Mouse (Mus musculus) left cerebral cortex, postnatal 14 days (tissue): ENCODE data around the gene Dusp16. TPM values are rescaled to one million over a fixed set of nuclear protein-coding genes. Genes with fewer than 3 reads are reported as not detected.

Experiments used
- DNase-seq, 2 experiments: peaks; one replicate each; pipeline ENCODE4 v3.0.0; 2021 to 2022; ENCODE audit warnings: low spot score in 2 of 2, mixed read lengths in 1 of 2
- intact Hi-C: fragments of 180-260 bp; cut with DNase I; formaldehyde crosslinking; loops from one replicate; pipeline ENCODE4 v1.15.1; 2025
- total RNA-seq, 2 experiments: library from RNA; stranded (reverse); gene quantifications; 2 replicates each; pipeline ENCODE4 v1.2.3; 2021

The Dusp16 gene
- total RNA-seq, 2 experiments from 2014 or later: 5.4 to 6.0 TPM

GRCm38 (mm10) chr6:134793911-134794520, 1.6 kb upstream of the Dusp16 start:
- DNase-seq: peak; percentile 65 to 81
- intact Hi-C loops: loop anchor here (5.0 kb wide), 1 partner anchor 137 kb away; no protein-coding TSS in a partner anchor

- intact Hi-C loops: loop anchor here (5.0 kb wide), 1 partner anchor 136 kb away; no protein-coding TSS in a partner anchor
Observed at GRCm38 (mm10) chr6:134793046-134793806, 801 bp upstream of the Dusp16 start.

GRCm38 (mm10) chr6:134791251-134792118, 940 bp downstream of the Dusp16 start:
- intact Hi-C loops: loop anchor here (5.0 kb wide), 1 partner anchor 134 kb away; no protein-coding TSS in a partner anchor
- DNase-seq: no peak

More at GRCm38 (mm10) chr6:134793046-134793806, 801 bp upstream of the Dusp16 start:
- DNase-seq: no peak

- intact Hi-C loops: no loop called here
- DNase-seq: no peak
Observed at GRCm38 (mm10) chr6:134789100-134789499, 3.3 kb downstream of the Dusp16 start.

- intact Hi-C loops: no loop called here
- no peak for DNase-seq
Observed at GRCm38 (mm10) chr6:134786426-134786825, 6.0 kb downstream of the Dusp16 start.

GRCm38 (mm10) chr6:134782900-134783299, 9.5 kb downstream of the Dusp16 start:
- intact Hi-C loops: no loop called here
- DNase-seq: no peak

- intact Hi-C loops: no loop called here
- DNase-seq: no peak
Observed at GRCm38 (mm10) chr6:134781494-134781913, 10.9 kb downstream of the Dusp16 start.

GRCm38 (mm10) chr6:134780024-134780423, 12.4 kb downstream of the Dusp16 start:
- no peak for DNase-seq
- intact Hi-C loops: no loop called here

GRCm38 (mm10) chr6:134773961-134774360, 18.5 kb downstream of the Dusp16 start:
- DNase-seq: no peak
- intact Hi-C loops: no loop called here

- intact Hi-C loops: no loop called here
- no peak for DNase-seq
Observed at GRCm38 (mm10) chr6:134773292-134773893, 19.0 kb downstream of the Dusp16 start.

GRCm38 (mm10) chr6:134770339-134770738, 22.1 kb downstream of the Dusp16 start:
- intact Hi-C loops: no loop called here

GRCm38 (mm10) chr6:134764441-134765061, 27.9 kb downstream of the Dusp16 start:
- intact Hi-C loops: no loop called here
- no peak for DNase-seq

More at GRCm38 (mm10) chr6:134770339-134770738, 22.1 kb downstream of the Dusp16 start:
- DNase-seq: no peak

- intact Hi-C loops: no loop called here
- no peak for DNase-seq
Observed at GRCm38 (mm10) chr6:134763436-134763835, 29.0 kb downstream of the Dusp16 start.

GRCm38 (mm10) chr6:134761808-134762207, 30.6 kb downstream of the Dusp16 start:
- intact Hi-C loops: no loop called here
- no peak for DNase-seq

GRCm38 (mm10) chr6:134760926-134761544, 31.4 kb downstream of the Dusp16 start:
- intact Hi-C loops: no loop called here
- DNase-seq: no peak

GRCm38 (mm10) chr6:134756058-134756457, 36.4 kb downstream of the Dusp16 start:
- no peak for DNase-seq
- intact Hi-C loops: no loop called here

- intact Hi-C loops: no loop called here
- no peak for DNase-seq
Observed at GRCm38 (mm10) chr6:134753858-134754257, 38.6 kb downstream of the Dusp16 start.

GRCm38 (mm10) chr6:134753412-134753811, 39.0 kb downstream of the Dusp16 start:
- intact Hi-C loops: no loop called here
- DNase-seq: no peak
